Mouse (Mus musculus) G1E (cell line): ENCODE results near the gene Tbc1d2. TPM values are rescaled to one million over a fixed set of nuclear protein-coding genes. Genes with fewer than 3 reads are reported as not detected.

ENCODE experiments used
- ATAC-seq: 2 replicates; pipeline ENCODE4 v1.8.0; 2016; ENCODE audit warnings: mild to moderate bottlenecking; ENCODE audit not compliant: insufficient number of reproducible peaks, poor library complexity, low FRiP score, severe bottlenecking; ENCODE audit errors: extremely low read depth
- DNase-seq: peaks from one replicate; pipeline ENCODE4 v3.0.0; 2012; ENCODE audit warnings: low spot score
- H3K27me3 ChIP-seq: 2 replicates; pipeline ENCODE4 v1.6.1; 2012; ENCODE audit warnings: mild to moderate bottlenecking, low read length, inconsistent platforms; ENCODE audit not compliant: insufficient read depth
- H3K36me3 ChIP-seq: replicated peaks from 2 replicates; pipeline ENCODE3; 2012; ENCODE audit warnings: mild to moderate bottlenecking, inconsistent platforms
- H3K4me1 ChIP-seq: 2 replicates; pipeline ENCODE4 v1.6.1; 2012; ENCODE audit warnings: low read depth, low read length, inconsistent platforms, mixed read lengths; ENCODE audit not compliant: insufficient read depth
- H3K4me3 ChIP-seq: 2 replicates; pipeline ENCODE4 v1.5.1; 2012; ENCODE audit warnings: low read depth, mild to moderate bottlenecking, inconsistent platforms, low read length, moderate library complexity, mixed read lengths
- H3K9me3 ChIP-seq: replicated peaks from 2 replicates; pipeline ENCODE4 v1.6.1; 2012; ENCODE audit warnings: inconsistent platforms
- CTCF ChIP-seq: IDR thresholded peaks from 2 replicates; pipeline ENCODE4 v1.5.1; 2012; ENCODE audit warnings: low read depth, low read length, inconsistent platforms, mixed read lengths
- GATA1 ChIP-seq: IDR thresholded peaks from 2 replicates; pipeline ENCODE4 v1.6.1; 2012; ENCODE audit warnings: borderline replicate concordance, low read length, inconsistent platforms, mixed read lengths
- GATA2 ChIP-seq: IDR thresholded peaks from 2 replicates; pipeline ENCODE4 v1.6.1; 2012; ENCODE audit warnings: low read depth, low read length, inconsistent platforms, borderline replicate concordance
- POLR2AphosphoS5 ChIP-seq: IDR thresholded peaks from 2 replicates; pipeline ENCODE4 v1.6.1; 2012; ENCODE audit warnings: low read depth, low read length, inconsistent platforms; ENCODE audit not compliant: insufficient replicate concordance
- TAL1 ChIP-seq: conservative IDR thresholded peaks from 2 replicates; pipeline ENCODE4 v1.6.1; 2012; ENCODE audit warnings: low read depth, low read length, inconsistent platforms, mixed read lengths
- polyA plus RNA-seq: library from polyadenylated mRNA; stranded (reverse); fragments of >175 nt; gene quantifications from 2 replicates; pipeline ENCODE4 v1.2.3, GENCODE M21; 2012
- total RNA-seq, 2 experiments: library from RNA; stranded (forward) in 1 of 2; stranded (reverse) in 1 of 2; fragments of 200-1000 nt in 1 of 2; fragments of >200 nt in 1 of 2; fragmentation: Nextera tagmentation in 1 of 2; gene quantifications; 2 replicates each; pipeline ENCODE4 v1.2.3; 2014 to 2017

Gene Tbc1d2
- total and polyA plus RNA-seq, 3 experiments, result 0.16 TPM; not detected in 2

DNA sequence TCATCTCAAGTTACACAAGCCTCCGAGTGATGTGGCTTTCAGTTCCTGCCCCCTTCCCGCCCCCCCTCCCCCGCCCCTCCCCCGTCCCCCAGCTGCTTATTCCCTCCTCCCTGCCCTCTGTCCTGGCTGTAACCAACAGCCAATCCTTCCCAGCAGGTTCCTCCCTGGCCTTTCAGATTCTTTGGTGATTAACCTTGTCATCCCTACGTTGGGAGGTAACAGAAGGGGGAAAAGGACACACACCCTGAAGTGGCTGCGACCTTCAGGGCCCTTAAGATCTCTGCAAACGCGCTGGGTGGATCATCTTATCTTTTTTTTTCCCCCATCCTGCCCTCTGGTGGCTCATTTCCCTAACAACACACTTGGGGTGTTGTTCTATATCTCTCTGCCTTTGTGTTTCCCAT is 15.4 kb upstream of the Tbc1d2 start:
- ATAC-seq (no peak), DNase-seq (no peak)
- Histone ChIP-seq H3K27me3 (peaks cover 47% of the 10 kb centered on the region), H3K4me3 (no peak overlapping the region), H3K36me3 (no peaks in the 10 kb centered on the region), H3K9me3 (no peaks in the 10 kb centered on the region), H3K4me1 (peaks cover 11% of the 10 kb centered on the region)
- TF ChIP-seq GATA2 (no peak), POLR2AphosphoS5 (no peak), TAL1 (no peak), CTCF (no peak), GATA1 (no peak)

DNA sequence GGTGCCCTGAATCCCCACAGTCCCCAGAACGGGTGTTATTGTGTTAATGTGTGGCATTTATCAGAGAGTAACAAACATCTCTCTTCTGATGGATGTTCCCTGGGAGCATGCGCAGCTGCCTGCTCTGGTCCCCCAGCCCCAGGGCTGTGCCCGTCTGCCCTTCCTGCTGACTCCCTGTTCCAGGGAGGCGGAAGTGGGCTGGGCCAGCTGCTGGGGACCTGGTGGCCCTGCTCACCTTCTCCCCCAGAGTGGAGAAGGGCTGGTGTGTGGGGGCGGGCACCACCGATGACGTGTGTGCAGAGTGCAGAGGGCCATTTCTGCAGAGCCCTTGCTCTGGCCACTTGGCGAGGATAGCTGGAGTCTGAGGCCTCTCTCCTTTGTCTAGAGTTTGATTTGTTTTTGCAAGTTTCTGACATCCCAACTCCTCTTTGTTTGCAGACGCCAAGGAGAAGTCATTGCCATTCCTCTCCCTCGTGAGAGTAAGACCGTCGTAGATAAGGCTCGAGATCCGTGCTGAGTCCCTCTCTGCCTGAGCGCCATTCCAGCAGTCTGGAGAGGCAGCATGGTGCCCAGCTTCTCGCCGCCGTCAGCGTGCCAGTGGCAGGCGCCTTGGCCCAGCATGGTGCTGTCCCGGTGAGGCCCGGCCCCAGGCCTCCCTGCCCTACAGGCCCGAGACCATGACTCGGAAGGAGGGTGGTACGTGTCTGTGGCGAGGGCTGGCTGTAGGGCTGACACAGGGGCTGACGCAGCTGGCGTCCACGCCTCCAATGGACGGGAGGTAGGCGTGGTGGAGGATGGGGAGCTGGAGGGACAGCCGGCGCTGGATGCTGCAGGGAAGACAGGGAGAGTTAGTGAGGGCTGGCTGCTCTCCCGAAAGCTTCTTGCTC is 14.4 kb upstream of the Tbc1d2 start:
- H3K4me1 ChIP-seq, result peaks cover 11% of the 10 kb centered on the region
- peak overlapping the region; percentile 43; the same call in 1 of the 2 replicates for H3K4me3 ChIP-seq
- H3K27me3 ChIP-seq, result peaks cover 54% of the 10 kb centered on the region
- ATAC-seq, result no peak
- DNase-seq, result no peak
- H3K36me3 ChIP-seq, result no peaks in the 10 kb centered on the region
- TF ChIP-seq CTCF (no peak), POLR2AphosphoS5 (no peak), GATA1 (no peak), GATA2 (no peak), TAL1 (no peak)
- H3K9me3 ChIP-seq, result no peaks in the 10 kb centered on the region

- Histone ChIP-seq H3K36me3 (no peaks in the 10 kb centered on the region), H3K4me3 (no peak overlapping the region), H3K27me3 (peaks cover 52% of the 10 kb centered on the region), H3K4me1 (peaks cover 14% of the 10 kb centered on the region), H3K9me3 (no peaks in the 10 kb centered on the region)
- DNase-seq (no peak), ATAC-seq (no peak)
- TF ChIP-seq POLR2AphosphoS5 (no peak), GATA1 (no peak), GATA2 (no peak), TAL1 (no peak), CTCF (no peak)
Measured at GRCm38 (mm10) chr4:46661433-46661832, 11.4 kb upstream of the Tbc1d2 start.

DNA sequence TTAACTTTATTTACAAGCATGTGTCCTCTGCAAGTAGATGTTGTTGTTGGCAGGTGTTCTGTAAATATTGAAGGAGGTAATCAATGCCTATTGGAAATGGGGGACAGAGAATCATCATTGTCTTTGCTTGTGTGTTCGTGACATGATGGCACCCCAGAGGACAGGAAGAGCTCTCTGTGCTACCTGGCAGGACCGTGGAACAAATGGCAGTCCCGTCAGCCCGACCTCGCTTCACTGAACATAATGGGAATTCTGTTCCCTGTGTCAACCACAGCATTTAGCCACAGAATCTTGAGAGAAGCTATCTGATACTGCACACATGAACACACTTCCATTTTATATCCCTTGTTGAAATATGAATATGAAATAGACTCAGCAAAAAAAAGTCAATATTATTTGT is 8.9 kb upstream of the Tbc1d2 start:
- H3K9me3 ChIP-seq, result no peaks in the 10 kb centered on the region
- peaks cover 41% of the 10 kb centered on the region for H3K27me3 ChIP-seq
- H3K36me3 ChIP-seq, result no peaks in the 10 kb centered on the region
- peaks cover 5% of the 10 kb centered on the region for H3K4me1 ChIP-seq
- TF ChIP-seq GATA2 (no peak), GATA1 (no peak), TAL1 (no peak), POLR2AphosphoS5 (no peak), CTCF (no peak)
- DNase-seq (no peak), ATAC-seq (no peak)
- no peak overlapping the region for H3K4me3 ChIP-seq

- H3K27me3 ChIP-seq, result peaks cover 30% of the 10 kb centered on the region
- H3K9me3 ChIP-seq, result no peaks in the 10 kb centered on the region
- no peaks in the 10 kb centered on the region for H3K36me3 ChIP-seq
- no peak overlapping the region for H3K4me3 ChIP-seq
- H3K4me1 ChIP-seq, result peaks cover 5% of the 10 kb centered on the region; the same call in 1 of the 2 replicates
- TF ChIP-seq CTCF, result peak; percentile 84
- TF ChIP-seq GATA1, result no peak
- ATAC-seq (peak; percentile 34; the same call in 1 of the 2 replicates), DNase-seq (peak; percentile 28)
Measured at GRCm38 (mm10) chr4:46657116-46657515, 7.1 kb upstream of the Tbc1d2 start.

GRCm38 (mm10) chr4:46655956-46656355 is 5.9 kb upstream of the Tbc1d2 start:
- ATAC-seq, result no peak
- no peak for TF ChIP-seq GATA1
- no peak for TF ChIP-seq GATA2
- TF ChIP-seq CTCF, result no peak
- TF ChIP-seq POLR2AphosphoS5, result no peak
- Histone ChIP-seq H3K4me1 (peaks cover 2% of the 10 kb centered on the region; the same call in 1 of the 2 replicates), H3K27me3 (peaks cover 25% of the 10 kb centered on the region), H3K36me3 (no peaks in the 10 kb centered on the region), H3K4me3 (no peak overlapping the region), H3K9me3 (no peaks in the 10 kb centered on the region)
- DNase-seq, result no peak
